Mouse (Mus musculus) heart, embryonic 11.5 days (tissue): Measurements from ENCODE around the gene 4931428L18Rik. TPM values are rescaled to one million over a fixed set of nuclear protein-coding genes. Genes with fewer than 3 reads are reported as not detected.
"Not testable (repeated sequence)": the region's sequence is repeated elsewhere in the genome, so short reads cannot be mapped to it uniquely, and the experiment has no call there.

Experiments used
- ATAC-seq: fragments of 200-750 bp; cut with Nextera tagmentation; replicated peaks from 2 replicates; pipeline ENCODE4 v1.8.0; 2017; ENCODE audit warnings: moderate library complexity; ENCODE audit not compliant: insufficient number of reproducible peaks, low FRiP score, low TSS enrichment
- H3K27ac ChIP-seq: fragments of 300-500 bp; sonication (generic); 2 replicates; pipeline ENCODE4 v1.5.1; 2014; ENCODE audit warnings: mild to moderate bottlenecking, low read depth, low read length
- H3K27me3 ChIP-seq: fragments of 300-500 bp; sonication (generic); 2 replicates; pipeline ENCODE4 v1.6.1; 2014; ENCODE audit warnings: mild to moderate bottlenecking, low read length, mixed read lengths; ENCODE audit not compliant: control insufficient read depth, insufficient read depth
- H3K36me3 ChIP-seq: fragments of 300-500 bp; sonication (generic); 2 replicates; pipeline ENCODE4 v1.6.1; 2014; ENCODE audit warnings: mild to moderate bottlenecking, low read length, moderate library complexity, mixed read lengths; ENCODE audit not compliant: control insufficient read depth, insufficient read depth
- H3K4me1 ChIP-seq: fragments of 300-500 bp; sonication (generic); 2 replicates; pipeline ENCODE4 v1.6.1; 2014; ENCODE audit warnings: low read length; ENCODE audit not compliant: control insufficient read depth, insufficient read depth
- H3K4me2 ChIP-seq: fragments of 300-500 bp; sonication (generic); 2 replicates; pipeline ENCODE4 v1.6.1; 2014; ENCODE audit warnings: mild to moderate bottlenecking, moderate library complexity
- H3K4me3 ChIP-seq: fragments of 300-500 bp; sonication (generic); 2 replicates; pipeline ENCODE4 v1.5.1; 2014; ENCODE audit warnings: low read depth, low read length
- H3K9ac ChIP-seq: fragments of 300-500 bp; sonication (generic); 2 replicates; pipeline ENCODE4 v1.6.1; 2014; ENCODE audit warnings: mild to moderate bottlenecking, low read depth, low read length, moderate library complexity
- H3K9me3 ChIP-seq: fragments of 300-500 bp; sonication (generic); replicated peaks from 2 replicates; pipeline ENCODE4 v1.6.1; 2016; ENCODE audit warnings: low read length; ENCODE audit not compliant: control insufficient read depth
- WGBS: fragments of 180-500 bp; shearing (Covaris S2); extraction: QIAGEN DNeasy Blood & Tissue Kit; methylation state at CpG from one replicate; pipeline ENCODE4 v1.1.7; 2014; ENCODE audit not compliant: insufficient replicate concordance; 5-methylcytosine and 5-hydroxymethylcytosine counted together
- polyA plus RNA-seq: library from polyadenylated mRNA; unstranded; fragments of >200 nt; fragmentation: Nextera tagmentation; extraction: Ambion mirVana; gene quantifications from 2 replicates; pipeline ENCODE4 v1.2.1, GENCODE M21; 2014

The 4931428L18Rik gene
- polyA plus RNA-seq, 1 experiment from 2014 or later: not detected

DNA sequence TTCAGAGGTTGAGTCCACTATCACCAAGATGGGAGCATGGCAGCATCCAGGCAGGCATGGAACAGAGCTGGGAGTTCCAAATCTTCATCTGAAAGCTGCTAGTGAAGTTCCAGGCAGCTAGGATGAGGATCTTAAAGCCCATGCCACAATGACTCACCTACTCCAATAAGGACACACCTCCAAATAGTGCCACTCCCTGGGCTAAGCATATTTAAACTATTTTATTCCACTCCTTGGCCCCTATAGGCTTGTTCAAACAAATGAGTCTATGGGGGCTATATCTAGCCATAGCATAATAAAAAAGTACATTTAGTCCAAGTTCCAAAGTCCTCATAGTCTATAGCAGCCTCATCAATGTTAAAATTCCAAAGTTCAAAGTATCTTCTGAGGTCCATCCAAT, 199.3 kb downstream of the 4931428L18Rik start:
- ATAC-seq: no peak
- H3K9ac ChIP-seq: no peak overlapping the region
- no peaks in the 10 kb centered on the region for H3K9me3 ChIP-seq
- no peaks in the 10 kb centered on the region for H3K4me1 ChIP-seq
- no peak overlapping the region for H3K4me2 ChIP-seq
- no peaks in the 10 kb centered on the region for H3K36me3 ChIP-seq
- H3K4me3 ChIP-seq: no peak overlapping the region
- H3K27ac ChIP-seq: no peak overlapping the region
- H3K27me3 ChIP-seq: no peaks in the 10 kb centered on the region

DNA sequence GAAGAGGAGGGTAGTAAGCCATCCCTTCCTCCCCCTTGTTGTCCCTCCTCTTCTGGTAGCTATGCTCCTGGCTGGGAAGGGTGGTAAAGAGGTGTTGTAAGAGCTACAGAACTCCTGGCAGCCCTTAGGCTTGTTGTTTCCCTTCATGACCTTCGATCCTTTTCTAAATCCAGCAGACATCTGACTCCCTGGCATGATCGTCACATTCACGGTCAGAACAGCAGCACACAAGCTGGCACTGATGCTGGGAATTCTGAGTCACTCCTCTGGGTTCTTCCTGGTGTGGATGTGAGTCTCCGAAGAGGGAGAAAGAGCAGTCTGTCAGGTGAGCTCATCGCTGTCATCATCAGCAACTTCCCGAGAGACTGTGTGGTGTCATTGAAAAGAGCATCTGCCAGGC, 203.2 kb downstream of the 4931428L18Rik start:
- H3K27me3 ChIP-seq: no peaks in the 10 kb centered on the region
- WGBS: 71% methylated on average over 6 of the region's 6 CpGs
- no peak overlapping the region for H3K9ac ChIP-seq
- no peak overlapping the region for H3K4me2 ChIP-seq
- ATAC-seq: no peak
- no peaks in the 10 kb centered on the region for H3K9me3 ChIP-seq
- no peaks in the 10 kb centered on the region for H3K4me1 ChIP-seq
- H3K4me3 ChIP-seq: no peak overlapping the region
- no peaks in the 10 kb centered on the region for H3K36me3 ChIP-seq
- H3K27ac ChIP-seq: no peak overlapping the region

DNA sequence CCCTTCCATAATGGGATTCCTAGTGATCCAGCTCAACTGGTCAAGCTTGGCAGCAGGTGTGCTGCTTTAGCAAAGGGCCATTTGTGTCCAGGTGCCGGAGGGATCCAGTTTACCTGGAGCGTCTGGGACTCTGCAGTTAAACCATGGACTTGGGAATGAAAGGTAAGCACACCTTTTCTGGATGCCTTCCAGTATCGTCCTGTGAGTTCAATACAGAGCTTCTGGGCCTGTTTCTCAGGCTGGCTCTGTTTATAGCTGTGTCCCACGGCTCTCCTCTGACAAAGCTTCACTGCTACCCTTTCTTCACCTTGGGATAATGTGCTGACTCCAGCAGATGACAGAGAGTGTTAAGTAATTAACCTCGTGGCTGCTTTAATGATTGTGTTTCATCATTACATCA, 205.1 kb downstream of the 4931428L18Rik start:
- ATAC-seq: no peak
- Histone ChIP-seq H3K4me1 (no peaks in the 10 kb centered on the region), H3K9me3 (no peaks in the 10 kb centered on the region), H3K9ac (no peak overlapping the region), H3K27ac (no peak overlapping the region), H3K4me3 (no peak overlapping the region), H3K4me2 (no peak overlapping the region), H3K27me3 (no peaks in the 10 kb centered on the region), H3K36me3 (no peaks in the 10 kb centered on the region)
- WGBS: 75% methylated on average over 5 of the region's 5 CpGs

DNA sequence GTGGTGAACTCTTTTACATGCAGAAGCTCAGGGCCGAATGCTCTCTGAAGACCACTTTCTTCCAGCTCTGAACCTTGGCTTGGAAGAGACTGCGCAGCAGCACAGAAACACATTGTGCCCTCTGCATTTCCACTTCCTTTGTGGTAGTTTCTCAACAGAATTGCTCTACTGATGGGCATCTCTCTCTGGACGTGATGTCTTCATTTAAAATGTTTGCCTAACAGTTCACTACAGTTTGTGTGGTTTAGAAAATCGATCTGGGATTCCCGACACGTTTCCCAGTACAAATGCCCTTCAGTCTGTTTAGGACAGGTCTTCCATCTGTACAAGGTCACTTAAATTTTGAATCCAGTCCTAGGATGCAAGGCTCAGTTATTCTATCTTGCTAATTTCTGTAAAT, 206.4 kb downstream of the 4931428L18Rik start:
- H3K27me3 ChIP-seq: no peaks in the 10 kb centered on the region
- WGBS: 84% methylated on average over 6 of the region's 6 CpGs
- H3K4me1 ChIP-seq: no peaks in the 10 kb centered on the region
- H3K4me2 ChIP-seq: no peak overlapping the region
- no peaks in the 10 kb centered on the region for H3K9me3 ChIP-seq
- no peak overlapping the region for H3K27ac ChIP-seq
- H3K9ac ChIP-seq: no peak overlapping the region
- ATAC-seq: no peak
- H3K36me3 ChIP-seq: no peaks in the 10 kb centered on the region
- no peak overlapping the region for H3K4me3 ChIP-seq

DNA sequence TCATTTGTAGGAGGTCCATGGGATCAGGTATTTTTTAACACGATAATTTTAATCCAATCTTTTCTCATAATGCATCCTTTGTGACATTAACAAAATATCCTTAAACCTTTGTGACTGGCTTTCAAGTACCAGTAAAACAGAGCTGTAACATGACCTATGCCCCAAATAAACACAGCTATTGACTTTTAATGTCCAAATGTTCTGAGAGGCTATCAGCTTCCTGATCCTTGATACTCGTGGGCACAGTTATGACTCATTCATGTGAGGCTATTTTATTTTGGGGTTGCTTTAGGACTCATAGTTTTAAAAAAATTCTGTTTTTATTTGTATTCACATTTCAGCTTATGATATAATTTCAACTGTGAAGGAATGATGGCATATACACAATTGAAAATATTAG, 207.2 kb downstream of the 4931428L18Rik start:
- no peak overlapping the region for H3K9ac ChIP-seq
- H3K4me3 ChIP-seq: no peak overlapping the region
- 65% methylated on average over 2 of the region's 2 CpGs for WGBS
- no peaks in the 10 kb centered on the region for H3K36me3 ChIP-seq
- H3K4me2 ChIP-seq: no peak overlapping the region
- H3K9me3 ChIP-seq: no peaks in the 10 kb centered on the region
- H3K27me3 ChIP-seq: no peaks in the 10 kb centered on the region
- H3K4me1 ChIP-seq: no peaks in the 10 kb centered on the region
- H3K27ac ChIP-seq: no peak overlapping the region
- no peak for ATAC-seq

DNA sequence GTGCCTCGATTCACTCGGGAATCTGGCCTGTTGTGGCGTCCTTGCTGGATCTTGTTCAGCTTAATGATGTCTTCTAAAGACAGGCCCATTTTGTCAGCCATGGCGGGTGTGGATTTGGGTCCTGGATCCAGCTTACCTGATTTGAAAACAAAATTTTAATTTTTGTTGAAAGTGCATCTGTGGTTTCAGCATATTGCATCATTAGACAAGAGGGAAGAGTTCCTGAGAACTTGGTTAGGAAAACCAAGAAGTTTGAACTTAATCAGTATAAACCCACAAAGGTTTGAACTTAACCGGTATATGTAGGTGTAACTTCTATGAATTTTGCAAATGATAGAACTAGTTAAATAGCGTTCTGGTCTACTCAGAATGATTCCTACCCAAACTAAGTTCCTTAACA, 244.6 kb downstream of the 4931428L18Rik start, which contains the start of gene AC153137.1:
TSS of gene AC153137.1 (minus strand) at position 101 of the 400 bp plus-strand sequence.
- H3K27me3 ChIP-seq, H3K9ac ChIP-seq, H3K9me3 ChIP-seq, H3K4me3 ChIP-seq, H3K27ac ChIP-seq, H3K4me1 ChIP-seq, H3K36me3 ChIP-seq, ATAC-seq, H3K4me2 ChIP-seq: not testable (repeated sequence)
- 79% methylated on average over 5 of the region's 6 CpGs for WGBS

DNA sequence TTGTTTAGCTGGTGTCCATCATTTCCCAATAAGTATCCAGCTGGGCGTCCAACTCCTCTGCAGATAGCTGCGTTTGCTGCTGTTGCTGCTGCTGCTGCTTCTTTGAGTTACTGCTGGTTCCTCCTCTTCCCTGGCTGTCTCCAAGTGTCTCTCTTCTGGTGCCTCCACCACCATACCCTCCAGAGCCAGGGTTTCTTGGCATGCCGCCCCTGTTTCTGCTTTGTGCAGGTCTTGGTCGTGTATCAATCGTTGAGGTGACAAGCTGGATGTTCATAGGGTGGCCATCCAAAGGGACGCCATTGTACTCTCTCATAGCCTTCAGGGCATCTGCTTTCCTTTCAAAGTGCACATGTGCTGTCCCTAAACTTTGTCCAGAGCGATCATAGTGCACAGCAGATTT, 245.2 kb downstream of the 4931428L18Rik start:
- ATAC-seq, H3K27me3 ChIP-seq, H3K4me2 ChIP-seq, H3K9ac ChIP-seq, H3K27ac ChIP-seq, H3K36me3 ChIP-seq, H3K4me3 ChIP-seq, H3K4me1 ChIP-seq, H3K9me3 ChIP-seq: not testable (repeated sequence)
- WGBS: 78% methylated on average over 7 of the region's 7 CpGs

DNA sequence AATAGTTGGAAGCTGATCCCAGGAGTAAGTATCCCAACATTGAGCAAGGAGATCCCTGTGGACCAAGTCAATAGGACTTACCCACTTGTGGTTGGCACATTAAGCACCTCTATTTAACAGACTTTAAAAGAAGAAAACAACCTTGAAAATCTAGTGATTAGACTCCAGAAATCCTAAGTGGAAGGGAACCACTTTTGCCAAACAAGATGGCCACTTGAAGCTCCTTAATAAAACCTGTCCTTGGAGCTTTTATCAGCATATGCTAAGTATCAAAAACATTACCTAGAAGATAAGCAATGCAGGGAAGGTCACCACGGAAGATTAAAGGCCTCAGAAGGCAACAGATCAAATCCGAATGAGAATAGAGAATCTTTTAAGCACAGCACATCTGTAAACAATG, 270.7 kb downstream of the 4931428L18Rik start:
- Histone ChIP-seq H3K27ac (no peak overlapping the region), H3K4me1 (peaks cover 2% of the 10 kb centered on the region; the same call in 1 of the 2 replicates), H3K4me2 (no peak overlapping the region), H3K27me3 (no peaks in the 10 kb centered on the region), H3K4me3 (no peak overlapping the region), H3K9ac (no peak overlapping the region), H3K36me3 (no peaks in the 10 kb centered on the region), H3K9me3 (no peaks in the 10 kb centered on the region)
- no peak for ATAC-seq
- WGBS: 68% methylated on average over 2 of the region's 2 CpGs

DNA sequence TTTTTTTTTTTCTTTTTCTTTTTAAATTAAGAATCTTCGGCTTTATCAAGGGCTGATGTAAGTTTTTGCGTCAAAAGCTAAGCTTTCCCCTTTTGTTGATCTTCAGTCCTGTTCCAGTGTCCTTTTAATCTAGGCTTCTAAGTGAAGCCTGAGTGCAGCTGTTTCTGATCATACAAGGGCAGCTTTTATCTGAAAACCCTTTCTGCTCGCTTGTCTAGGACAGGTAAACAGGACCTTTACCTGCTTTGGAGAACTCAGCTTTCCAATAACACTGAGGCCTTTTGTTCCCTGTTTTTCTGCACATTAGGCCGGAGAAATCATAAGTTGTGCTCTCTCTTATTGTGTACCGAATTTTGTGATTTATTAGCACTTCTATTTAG, 272.0 kb downstream of the 4931428L18Rik start:
- Histone ChIP-seq H3K4me1 (peaks cover 2% of the 10 kb centered on the region; the same call in 1 of the 2 replicates), H3K4me3 (peak overlapping the region; percentile 90), H3K27ac (peak overlapping the region; percentile 99), H3K27me3 (no peaks in the 10 kb centered on the region), H3K9ac (peak overlapping the region; percentile 87), H3K36me3 (no peaks in the 10 kb centered on the region), H3K4me2 (peak overlapping the region; percentile 71), H3K9me3 (no peaks in the 10 kb centered on the region)
- no peak for ATAC-seq
- 49% methylated on average over 5 of the region's 5 CpGs for WGBS
